Mouse (Mus musculus): Measurements from ENCODE around the gene Cebpa.
A peak's percentile ranks its signal among the peaks of the same experiment; 100 is the strongest.

Cebpa gene

GRCm38 (mm10) chr7:35120146-35120691 is 1.1 kb downstream of the Cebpa start:
- no peak for DNase-seq (ENCODE audit: low spot score in 2 of 2)

GRCm38 (mm10) chr7:35121150-35121549 is 2.1 kb downstream of the Cebpa start:
- peak in 1 of 2 experiments; percentile 49 for DNase-seq (ENCODE audit: low spot score in 2 of 2)

DNA sequence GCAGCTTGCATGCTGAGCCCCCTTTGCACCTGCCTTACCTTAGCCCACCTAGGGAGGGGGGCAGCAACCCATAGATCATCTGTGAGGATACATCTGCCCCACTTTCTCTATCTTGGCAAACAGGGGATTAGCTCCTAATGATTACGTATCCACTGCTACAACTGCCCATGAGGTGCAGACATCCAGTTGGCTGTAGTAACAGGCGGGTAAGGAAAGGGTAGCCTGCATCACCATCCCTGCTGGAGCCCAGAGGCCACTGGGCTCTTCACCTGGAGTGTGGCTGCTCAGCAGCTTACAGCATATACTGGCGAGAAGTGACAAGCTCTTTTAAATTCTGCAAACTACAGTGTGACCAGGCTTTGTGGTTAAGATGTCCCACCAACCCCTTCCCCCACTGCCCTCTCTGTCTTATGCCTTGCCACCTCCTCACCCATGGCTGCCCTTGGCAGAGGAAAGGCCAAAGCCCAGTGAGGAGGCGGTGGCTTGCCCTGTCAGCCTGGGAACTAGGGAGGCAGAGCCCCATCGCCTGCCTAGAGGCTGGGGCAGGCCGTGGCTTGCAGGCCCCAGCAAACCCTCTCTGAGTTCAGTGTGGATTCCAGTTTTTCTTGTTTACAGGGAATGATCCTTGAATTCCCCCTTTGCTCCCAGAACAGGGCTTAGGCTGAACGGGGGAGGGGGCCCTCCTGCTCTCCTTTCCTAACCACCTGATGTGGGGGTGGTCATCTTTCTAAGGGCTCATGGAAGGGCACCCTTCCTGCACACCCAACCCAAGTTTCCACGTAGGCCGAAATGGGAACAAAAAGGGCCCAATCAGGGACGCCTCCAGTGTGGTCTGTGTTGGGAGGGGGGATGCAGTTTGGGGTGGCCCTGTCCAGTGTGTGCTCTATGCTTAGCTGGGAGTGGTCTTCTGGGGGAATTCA is 3.6 kb downstream of the Cebpa start:
- peak in 1 of 2 experiments; percentile 49 for DNase-seq (ENCODE audit: low spot score in 2 of 2)

- DNase-seq (ENCODE audit: low spot score in 2 of 2) = no peak
Measured at GRCm38 (mm10) chr7:35123431-35123953, 4.4 kb downstream of the Cebpa start.

- DNase-seq (ENCODE audit: low spot score in 2 of 2) = no peak
Measured at GRCm38 (mm10) chr7:35124216-35124615, 5.1 kb downstream of the Cebpa start.

- DNase-seq (ENCODE audit: low spot score in 2 of 2) = no peak
Measured at GRCm38 (mm10) chr7:35124745-35125144, 5.7 kb downstream of the Cebpa start.

DNA sequence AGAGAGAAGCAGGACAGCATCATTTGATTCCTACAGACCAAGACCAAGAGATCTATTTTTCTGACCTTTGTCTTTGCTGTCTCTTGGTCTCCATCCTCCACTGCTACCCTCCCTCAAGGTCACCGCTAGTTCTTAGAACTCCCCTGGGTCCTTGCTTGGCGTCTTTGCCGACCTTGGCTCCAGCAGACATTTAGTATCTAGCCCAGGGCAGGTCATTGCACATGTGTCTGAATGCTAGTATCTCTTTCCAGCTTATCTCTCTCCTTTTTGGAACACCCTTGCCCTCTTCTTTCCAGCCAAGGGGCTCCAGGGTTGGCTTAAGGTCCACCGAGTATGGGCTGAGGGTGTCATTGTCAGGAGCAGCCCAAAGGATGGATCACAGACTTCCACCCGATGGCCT is 6.9 kb downstream of the Cebpa start:
- no peak for DNase-seq (ENCODE audit: low spot score in 2 of 2)

DNA sequence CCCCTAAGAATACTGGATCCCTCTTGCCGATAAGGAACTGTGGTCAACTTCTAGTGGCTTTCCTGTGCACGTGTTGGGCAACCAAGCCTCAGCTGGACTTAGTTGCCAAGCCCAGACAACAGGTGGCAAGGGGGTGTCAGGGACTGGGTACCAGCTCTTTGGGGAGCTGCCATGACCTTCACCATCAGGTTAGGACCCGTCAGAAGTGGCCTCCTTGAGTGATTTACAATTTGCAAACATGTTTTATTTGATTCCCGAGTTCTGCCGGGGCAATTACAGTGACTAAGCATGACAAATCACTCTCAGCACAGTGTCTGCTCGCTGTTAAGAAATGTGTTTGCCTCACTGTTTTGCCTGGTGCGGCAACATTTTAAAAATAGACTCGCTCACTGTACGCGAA is 7.9 kb downstream of the Cebpa start:
- no peak for DNase-seq (ENCODE audit: low spot score in 2 of 2)

GRCm38 (mm10) chr7:35127721-35128120 is 8.6 kb downstream of the Cebpa start:
- no peak for DNase-seq (ENCODE audit: low spot score in 2 of 2)

GRCm38 (mm10) chr7:35128677-35129567 is 9.8 kb downstream of the Cebpa start:
- no peak for DNase-seq (ENCODE audit: low spot score in 2 of 2)

DNA sequence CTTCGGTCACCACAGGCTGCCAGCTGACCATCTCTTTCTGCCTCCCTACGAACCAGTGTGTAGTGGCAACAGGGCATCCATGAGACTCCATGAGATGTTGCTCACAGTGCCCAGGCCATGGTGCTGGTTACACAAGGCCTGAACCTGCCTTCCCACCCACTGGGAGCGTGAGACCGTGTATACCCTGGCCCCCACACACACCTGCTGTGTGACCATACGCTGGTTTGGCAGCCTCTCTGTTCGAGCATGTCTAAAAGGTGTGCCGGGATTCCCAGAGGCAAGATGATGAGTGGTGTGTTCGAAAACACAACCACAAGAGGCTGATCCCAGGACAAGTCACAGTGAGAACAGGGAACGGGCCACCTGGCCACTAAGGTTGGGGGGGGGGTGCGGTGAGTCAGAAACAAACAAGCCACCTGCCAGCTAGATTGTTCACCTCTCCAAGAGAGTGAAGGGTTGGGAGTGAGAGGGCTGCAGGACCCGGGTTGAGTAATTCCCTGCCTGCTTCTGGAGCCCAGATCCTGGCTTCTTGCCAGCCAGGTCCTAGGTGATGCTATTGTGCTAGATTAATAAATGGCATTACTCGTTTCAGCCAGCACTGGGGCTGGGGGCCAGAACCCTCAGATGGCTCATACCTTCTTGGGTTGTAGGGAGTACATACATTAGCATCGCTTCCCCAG is 11.1 kb downstream of the Cebpa start:
- DNase-seq (ENCODE audit: low spot score in 2 of 2) = no peak

- DNase-seq (ENCODE audit: low spot score in 2 of 2) = no peak
Measured at GRCm38 (mm10) chr7:35130888-35131287, 11.8 kb downstream of the Cebpa start.

GRCm38 (mm10) chr7:35131601-35132000 is 12.5 kb downstream of the Cebpa start:
- no peak for DNase-seq (ENCODE audit: low spot score in 2 of 2)

DNA sequence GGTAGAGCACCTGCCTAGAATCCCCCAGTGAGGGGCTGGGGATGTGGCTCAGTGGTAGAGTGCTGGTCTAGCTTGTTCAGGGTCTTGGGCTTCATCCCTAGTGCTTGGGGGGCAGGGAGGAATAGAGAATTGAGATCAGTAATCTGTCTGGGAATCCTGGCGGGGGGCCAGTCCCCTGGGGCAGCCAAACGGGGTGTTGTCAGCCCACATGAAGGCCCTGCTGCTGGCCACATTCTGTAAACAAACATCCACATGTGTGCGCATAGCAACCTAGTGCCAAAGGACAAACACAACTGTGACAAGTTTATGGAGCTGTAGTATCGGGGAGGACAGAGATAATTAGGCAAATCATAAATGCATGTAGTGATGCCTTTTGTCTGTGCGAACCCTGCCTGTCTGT is 15.5 kb downstream of the Cebpa start:
- no peak for DNase-seq (ENCODE audit: low spot score in 2 of 2)

- no peak for DNase-seq (ENCODE audit: low spot score in 2 of 2)
Measured at GRCm38 (mm10) chr7:35137524-35137923, 18.4 kb downstream of the Cebpa start.

GRCm38 (mm10) chr7:35138481-35138880 is 19.4 kb downstream of the Cebpa start:
- DNase-seq (ENCODE audit: low spot score in 2 of 2) = no peak

- no peak for DNase-seq (ENCODE audit: low spot score in 2 of 2)
Measured at GRCm38 (mm10) chr7:35139880-35140279, 20.8 kb downstream of the Cebpa start.

- DNase-seq (ENCODE audit: low spot score in 2 of 2) = no peak
Measured at GRCm38 (mm10) chr7:35141519-35141918, 22.4 kb downstream of the Cebpa start.

- DNase-seq (ENCODE audit: low spot score in 2 of 2) = no peak
Measured at GRCm38 (mm10) chr7:35142522-35142921, 23.4 kb downstream of the Cebpa start.

GRCm38 (mm10) chr7:35143864-35144618 is 24.9 kb downstream of the Cebpa start:
- no peak for DNase-seq (ENCODE audit: low spot score in 2 of 2)

- no peak for DNase-seq (ENCODE audit: low spot score in 2 of 2)
Measured at GRCm38 (mm10) chr7:35145068-35145467, 26.0 kb downstream of the Cebpa start.

Measured in spleen, postnatal 4 days (tissue).